ENCODE assay signal across 21 mouse cellular contexts in genomic region chr17:48024045-48024444, GRCm38 (mm10). TPM values are rescaled to one million over a fixed set of nuclear protein-coding genes. Genes with fewer than 3 reads are reported as not detected.
DNase-seq lines count a peak whose midpoint lies in the region; ATAC-seq lines count a peak whose summit lies in the region.
"Had no signal": no experiment of that assay in that cellular context is flagged by ENCODE, and none has a peak within 500 bp of the region (broad histone marks: within the 10 kb centered on the region; RNA-seq: fewer than 3 reads in every experiment).

No protein-coding gene starts in this region.

- peaks cover 21% of the 10 kb centered on the region for H3K4me1 ChIP-seq in intestine, embryonic 16.5 days (ENCODE audit: control insufficient read depth, insufficient read depth, low read length)
- peaks cover 33% of the 10 kb centered on the region for H3K4me1 ChIP-seq in intestine, embryonic 15.5 days (replicated peaks)
- H3K4me1 ChIP-seq in heart, embryonic 15.5 days (replicated peaks), result peaks cover 47% of the 10 kb centered on the region
- peaks cover 33% of the 10 kb centered on the region for H3K4me1 ChIP-seq in limb, embryonic 15.5 days
- H3K4me1 ChIP-seq: megakaryocyte, embryonic 14.5 days had no signal

- peak overlapping the region; percentile 16; the same call in 1 of the 2 replicates for H3K27ac ChIP-seq in intestine, embryonic 16.5 days (ENCODE audit: low read length)
- H3K27ac ChIP-seq in intestine, embryonic 15.5 days, result no peak overlapping the region
- peak overlapping the region; percentile 81 for H3K27ac ChIP-seq in heart, embryonic 15.5 days
- H3K27ac ChIP-seq in limb, embryonic 15.5 days, result peak overlapping the region; percentile 18; the same call in 1 of the 2 replicates
- H3K27ac ChIP-seq: lung, embryonic 15.5 days had no signal

- peak; percentile 38 for DNase-seq in gastrocnemius, postnatal 14 days
- DNase-seq in left cerebral cortex, adult 8-10 months (ENCODE audit: low spot score in 2 of 2), result no peak
- no peak for DNase-seq in layer of hippocampus, postnatal 36 days
- no peak for DNase-seq in B cell, adult 2 months
- DNase-seq: cerebellum, adult 11 months; forebrain, postnatal 0 days; kidney, postnatal 14 days; liver had no signal

- no peaks in the 10 kb centered on the region for H3K27me3 ChIP-seq in intestine, embryonic 16.5 days (replicated peaks; ENCODE audit: control insufficient read depth, insufficient read depth, low read length)
- H3K27me3 ChIP-seq in intestine, embryonic 15.5 days (replicated peaks), result no peaks in the 10 kb centered on the region
- H3K27me3 ChIP-seq in heart, embryonic 15.5 days, result no peaks in the 10 kb centered on the region
- H3K27me3 ChIP-seq in limb, embryonic 15.5 days, result 0 out of 2 replicates have a peak, but pooled peaks cover 4% of the 10 kb centered on the region
- H3K27me3 ChIP-seq: lung, embryonic 15.5 days had no signal

- no peak overlapping the region for H3K4me3 ChIP-seq in intestine, embryonic 16.5 days (ENCODE audit: low read length)
- no peak overlapping the region for H3K4me3 ChIP-seq in intestine, embryonic 15.5 days (replicated peaks)
- H3K4me3 ChIP-seq in heart, embryonic 15.5 days, result no peak overlapping the region
- H3K4me3 ChIP-seq in limb, embryonic 15.5 days, result no peak overlapping the region
- H3K4me3 ChIP-seq: lung, embryonic 15.5 days; megakaryocyte, embryonic 14.5 days had no signal

- H3K36me3 ChIP-seq in intestine, embryonic 16.5 days (ENCODE audit: control insufficient read depth, insufficient read depth, low read length), result no peaks in the 10 kb centered on the region
- H3K36me3 ChIP-seq in intestine, embryonic 15.5 days, result no peaks in the 10 kb centered on the region
- no peaks in the 10 kb centered on the region for H3K36me3 ChIP-seq in heart, embryonic 15.5 days
- no peaks in the 10 kb centered on the region for H3K36me3 ChIP-seq in limb, embryonic 15.5 days
- H3K36me3 ChIP-seq: lung, embryonic 15.5 days had no signal

- no peaks in the 10 kb centered on the region for H3K9me3 ChIP-seq in intestine, embryonic 16.5 days (ENCODE audit: control insufficient read depth, low read length)
- H3K9me3 ChIP-seq in intestine, embryonic 15.5 days, result 0 out of 2 replicates have a peak, but pooled peaks cover 3% of the 10 kb centered on the region
- H3K9me3 ChIP-seq in heart, embryonic 15.5 days (replicated peaks), result no peaks in the 10 kb centered on the region
- H3K9me3 ChIP-seq in limb, embryonic 15.5 days, result no peaks in the 10 kb centered on the region
- H3K9me3 ChIP-seq: lung, embryonic 15.5 days had no signal

- intact Hi-C loops in gastrocnemius, postnatal 14 days (cut with DNase I; ENCODE audit: low total_unique reads), result no loop called here

- no peak overlapping the region for H3K9ac ChIP-seq in intestine, embryonic 16.5 days (ENCODE audit: low read depth, low read length)
- H3K9ac ChIP-seq in intestine, embryonic 15.5 days, result no peak overlapping the region
- no peak overlapping the region for H3K9ac ChIP-seq in heart, embryonic 15.5 days
- no peak overlapping the region for H3K9ac ChIP-seq in limb, embryonic 15.5 days
- H3K9ac ChIP-seq: forebrain, postnatal 0 days; lung, embryonic 15.5 days had no signal

- 55% methylated on average over 8 of the region's 8 CpGs for WGBS in intestine, embryonic 16.5 days
- 53% methylated on average over 8 of the region's 8 CpGs for WGBS in intestine, embryonic 15.5 days
- 32% methylated on average over 8 of the region's 8 CpGs for WGBS in heart, embryonic 15.5 days
- 61% methylated on average over 8 of the region's 8 CpGs for WGBS in limb, embryonic 15.5 days

- no peak for ATAC-seq in intestine, embryonic 16.5 days
- ATAC-seq in intestine, embryonic 15.5 days, result no peak
- peak; percentile 65 for ATAC-seq in heart, embryonic 15.5 days (replicated peaks; ENCODE audit: insufficient number of reproducible peaks, insufficient read depth, low FRiP score, low read depth)
- ATAC-seq in limb, embryonic 15.5 days (ENCODE audit: insufficient number of reproducible peaks, low FRiP score, low TSS enrichment, low read depth), result peak; percentile 54
- ATAC-seq: forebrain, postnatal 0 days had no signal

- H3K4me2 ChIP-seq in intestine, embryonic 16.5 days (ENCODE audit: low read depth, low read length), result no peak overlapping the region
- no peak overlapping the region for H3K4me2 ChIP-seq in intestine, embryonic 15.5 days (replicated peaks)
- H3K4me2 ChIP-seq in heart, embryonic 15.5 days, result peak overlapping the region; percentile 37
- H3K4me2 ChIP-seq in limb, embryonic 15.5 days, result no peak overlapping the region
- H3K4me2 ChIP-seq: lung, embryonic 15.5 days had no signal

RNA-seq across cellular contexts. Expression of gene 1700122O11Rik, which starts 14.0 kb away (rescaled TPM):
- polyA plus RNA-seq in intestine, embryonic 16.5 days (2015; fragmentation: Nextera tagmentation; extraction: Ambion mirVana), result not detected in 2 replicates
- polyA plus RNA-seq in intestine, embryonic 15.5 days (2015; fragmentation: Nextera tagmentation; extraction: Ambion mirVana), result not detected in 2 replicates
- not detected for total RNA-seq in gastrocnemius, postnatal 14 days (2021)
- not detected in 2 replicates for polyA plus RNA-seq in heart, embryonic 15.5 days (2015; fragmentation: Nextera tagmentation; extraction: Ambion mirVana)
- polyA plus RNA-seq in limb, embryonic 15.5 days (2015; fragmentation: Nextera tagmentation; extraction: Ambion mirVana), result not detected in 2 replicates
- total RNA-seq in left cerebral cortex, adult 8-10 months (2022), result not detected
- total RNA-seq in layer of hippocampus, postnatal 36 days (2021), result not detected
- total RNA-seq: common myeloid progenitor, adult 5-6 weeks; forebrain, postnatal 0 days; hematopoietic stem cell, adult 5-6 weeks; layer of hippocampus, postnatal 14 days; MEL; neutrophil, adult 5-6 weeks had no signal
- polyA plus RNA-seq: forebrain, postnatal 0 days; intestine, embryonic 14.5 days; lung, embryonic 15.5 days; thymus, postnatal 0 days had no signal

Comparison
In these comparisons a context has a peak if more than half of its experiments do, and no peak if none do; other contexts are left out.
1. ATAC-seq: peak in heart, embryonic 15.5 days (single experiment) and limb, embryonic 15.5 days (single experiment); none in intestine, embryonic 16.5 days (single experiment) and intestine, embryonic 15.5 days (single experiment).